Mouse (Mus musculus): ENCODE results near the gene Mgat3. TPM values are rescaled to one million over a fixed set of nuclear protein-coding genes. Genes with fewer than 3 reads are reported as not detected.

Gene Mgat3
- total and polyA plus RNA-seq, 3 experiments, result 2.3 to 4.9 (median 3.5) TPM

DNA sequence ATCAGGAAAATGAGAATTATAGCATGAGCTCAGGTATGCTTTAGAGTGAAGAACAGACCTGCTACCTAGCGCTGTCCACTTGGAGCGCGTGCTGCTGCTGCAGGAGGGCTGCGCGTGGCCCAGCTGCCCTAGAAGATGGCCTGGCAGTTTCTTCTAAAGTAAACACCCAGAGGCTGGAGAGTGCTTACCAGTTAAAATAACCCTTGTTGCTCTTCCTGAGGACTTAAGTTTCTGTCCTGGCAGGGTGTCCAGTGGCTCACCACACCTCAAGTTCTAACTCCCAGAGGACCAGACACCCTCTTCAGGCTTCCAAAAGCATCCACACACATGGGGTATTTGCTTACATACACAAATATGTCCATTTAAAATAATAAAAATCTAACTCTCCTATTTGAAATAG lies 28.1 kb upstream of the Mgat3 start:
- 92% methylated on average over 5 of the region's 5 CpGs for WGBS
- H3K4me3 ChIP-seq, result no peak overlapping the region
- intact Hi-C loops (cut with DNase I), result no loop called here
- peaks cover 8% of the 10 kb centered on the region for H3K4me1 ChIP-seq (ENCODE audit: control insufficient read depth, insufficient read depth, low read length)
- peaks cover under 1% of the 10 kb centered on the region; the same call in 1 of the 2 replicates for H3K36me3 ChIP-seq (ENCODE audit: control insufficient read depth, insufficient read depth, low read length)
- H3K79me2 ChIP-seq (replicated peaks; ENCODE audit: control insufficient read depth, insufficient read depth, low read length), result peaks cover 3% of the 10 kb centered on the region; the same call in 1 of the 2 replicates
- no peak overlapping the region for H3K9ac ChIP-seq (ENCODE audit: low read depth, low read length)
- no peak overlapping the region for H3K27ac ChIP-seq
- no peaks in the 10 kb centered on the region for H3K27me3 ChIP-seq (ENCODE audit: control insufficient read depth, insufficient read depth, low read length)
- no peak for DNase-seq
- no peak for TF ChIP-seq CTCF (IDR thresholded peaks at IDR 0.05)
- TF ChIP-seq EP300 (IDR thresholded peaks at IDR 0.05; ENCODE audit: insufficient read depth, low read depth, low read length), result no peak
- TF ChIP-seq POLR2A (IDR thresholded peaks at IDR 0.05; ENCODE audit: insufficient read depth, low read depth, low read length), result no peak

DNA sequence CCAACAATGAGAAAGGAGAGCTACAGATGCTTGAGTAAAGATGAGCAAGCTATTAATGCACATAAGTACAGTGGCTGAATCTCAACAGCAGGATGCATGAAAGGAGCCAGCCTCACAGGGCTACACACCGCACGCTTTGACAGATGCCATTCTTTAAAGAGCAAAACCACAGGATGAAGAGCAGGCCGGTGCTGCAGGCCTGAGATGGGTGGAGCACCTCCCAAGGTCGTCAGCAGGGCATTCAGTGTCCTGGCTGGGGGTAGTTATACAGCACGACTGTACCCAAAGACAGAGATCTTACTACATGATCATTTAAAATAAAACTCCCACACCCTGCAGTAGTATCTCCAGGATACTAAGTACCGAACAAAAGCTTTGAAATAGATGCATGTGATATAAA lies 27.4 kb upstream of the Mgat3 start:
- no peaks in the 10 kb centered on the region for H3K27me3 ChIP-seq (ENCODE audit: control insufficient read depth, insufficient read depth, low read length)
- peaks cover 3% of the 10 kb centered on the region; the same call in 1 of the 2 replicates for H3K79me2 ChIP-seq (replicated peaks; ENCODE audit: control insufficient read depth, insufficient read depth, low read length)
- H3K27ac ChIP-seq, result no peak overlapping the region
- peaks cover 8% of the 10 kb centered on the region for H3K4me1 ChIP-seq (ENCODE audit: control insufficient read depth, insufficient read depth, low read length)
- H3K9ac ChIP-seq (ENCODE audit: low read depth, low read length), result no peak overlapping the region
- no peak for TF ChIP-seq CTCF (IDR thresholded peaks at IDR 0.05)
- no peak for TF ChIP-seq POLR2A (IDR thresholded peaks at IDR 0.05; ENCODE audit: insufficient read depth, low read depth, low read length)
- no peak for TF ChIP-seq EP300 (IDR thresholded peaks at IDR 0.05; ENCODE audit: insufficient read depth, low read depth, low read length)
- WGBS, result 42% methylated on average over 6 of the region's 6 CpGs
- no peak for DNase-seq
- intact Hi-C loops (cut with DNase I), result no loop called here
- H3K4me3 ChIP-seq, result no peak overlapping the region
- no peaks in the 10 kb centered on the region for H3K36me3 ChIP-seq (ENCODE audit: control insufficient read depth, insufficient read depth, low read length)

DNA sequence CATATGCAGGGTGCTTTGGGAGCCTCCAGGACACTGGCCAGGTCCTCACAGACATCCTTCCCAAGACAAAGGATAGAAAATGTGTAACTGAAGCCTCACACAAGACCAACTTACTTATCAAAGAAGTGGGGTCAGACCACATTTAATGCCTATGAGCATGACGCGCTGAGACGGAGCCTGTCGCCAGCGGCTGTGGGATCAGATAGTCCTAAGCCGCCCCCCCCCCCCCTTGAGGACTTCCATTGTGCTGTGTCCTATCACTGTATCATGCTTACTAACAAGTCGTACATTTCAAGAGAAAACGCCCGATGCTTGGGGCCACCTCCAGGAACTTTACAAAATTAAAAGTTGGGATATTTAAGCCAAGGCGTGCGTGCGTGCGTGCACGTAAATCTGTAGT lies 26.4 kb upstream of the Mgat3 start:
- Histone ChIP-seq H3K4me1 (ENCODE audit: control insufficient read depth, insufficient read depth, low read length) (peaks cover 8% of the 10 kb centered on the region), H3K27me3 (ENCODE audit: control insufficient read depth, insufficient read depth, low read length) (no peaks in the 10 kb centered on the region), H3K36me3 (ENCODE audit: control insufficient read depth, insufficient read depth, low read length) (no peaks in the 10 kb centered on the region), H3K4me3 (no peak overlapping the region), H3K79me2 (replicated peaks; ENCODE audit: control insufficient read depth, insufficient read depth, low read length) (peaks cover 3% of the 10 kb centered on the region; the same call in 1 of the 2 replicates), H3K9ac (ENCODE audit: low read depth, low read length) (no peak overlapping the region), H3K27ac (no peak overlapping the region)
- no peak for DNase-seq
- intact Hi-C loops (cut with DNase I), result no loop called here
- 84% methylated on average over 14 of the region's 14 CpGs for WGBS
- no peak for TF ChIP-seq EP300 (IDR thresholded peaks at IDR 0.05; ENCODE audit: insufficient read depth, low read depth, low read length)
- TF ChIP-seq POLR2A (IDR thresholded peaks at IDR 0.05; ENCODE audit: insufficient read depth, low read depth, low read length), result no peak
- no peak for TF ChIP-seq CTCF (IDR thresholded peaks at IDR 0.05)

DNA sequence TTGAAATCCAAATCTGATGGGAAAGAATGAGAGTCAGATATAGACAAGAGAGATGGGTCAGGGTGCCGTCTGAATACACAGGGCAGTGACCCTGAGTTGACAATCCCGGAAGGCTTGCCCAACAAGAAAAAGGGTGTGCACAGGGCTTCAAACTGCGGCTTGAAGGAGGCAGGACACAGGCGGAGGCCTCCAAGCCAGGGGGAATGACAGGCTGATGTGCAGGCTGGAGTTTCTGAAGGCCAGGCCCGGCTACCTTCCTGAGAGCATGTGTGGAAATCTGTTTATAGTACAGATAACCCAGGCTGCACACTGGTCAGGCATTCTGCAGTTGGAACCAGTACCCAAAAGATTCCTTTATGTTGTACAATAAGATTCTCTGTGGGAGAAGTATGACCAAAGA lies 26.0 kb upstream of the Mgat3 start:
- no peak for DNase-seq
- Histone ChIP-seq H3K9ac (ENCODE audit: low read depth, low read length) (no peak overlapping the region), H3K27me3 (ENCODE audit: control insufficient read depth, insufficient read depth, low read length) (no peaks in the 10 kb centered on the region), H3K27ac (no peak overlapping the region; the same call in 1 of the 2 replicates), H3K4me3 (no peak overlapping the region), H3K36me3 (ENCODE audit: control insufficient read depth, insufficient read depth, low read length) (no peaks in the 10 kb centered on the region), H3K79me2 (replicated peaks; ENCODE audit: control insufficient read depth, insufficient read depth, low read length) (peaks cover 3% of the 10 kb centered on the region; the same call in 1 of the 2 replicates), H3K4me1 (ENCODE audit: control insufficient read depth, insufficient read depth, low read length) (peaks cover 8% of the 10 kb centered on the region)
- WGBS, result 39% methylated on average over 5 of the region's 5 CpGs
- no peak for TF ChIP-seq EP300 (IDR thresholded peaks at IDR 0.05; ENCODE audit: insufficient read depth, low read depth, low read length)
- TF ChIP-seq CTCF (IDR thresholded peaks at IDR 0.05), result no peak
- no peak for TF ChIP-seq POLR2A (IDR thresholded peaks at IDR 0.05; ENCODE audit: insufficient read depth, low read depth, low read length)
- intact Hi-C loops (cut with DNase I), result no loop called here

DNA sequence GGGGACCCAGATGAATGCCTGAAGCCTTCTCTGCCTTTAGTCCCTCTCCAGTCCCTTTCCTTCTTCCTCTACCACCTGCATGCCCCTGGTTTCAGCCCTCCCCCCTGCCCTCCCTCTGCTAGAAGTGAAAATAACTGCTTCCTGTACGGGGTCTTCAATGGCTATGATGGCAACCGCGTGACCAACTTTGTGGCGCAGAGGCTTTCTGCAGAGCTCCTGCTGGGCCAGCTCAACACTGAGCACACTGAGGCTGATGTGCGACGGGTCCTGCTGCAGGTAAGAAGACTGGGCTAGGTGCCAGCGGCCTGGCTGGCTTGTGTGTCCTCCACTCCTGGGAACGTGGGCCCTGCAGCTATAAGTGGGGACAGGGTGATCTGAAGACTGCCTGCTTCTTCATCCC lies 25.0 kb upstream of the Mgat3 start:
- H3K9ac ChIP-seq (ENCODE audit: low read depth, low read length), result no peak overlapping the region
- peak overlapping the region; percentile 5; the same call in 1 of the 2 replicates for H3K27ac ChIP-seq
- 73% methylated on average over 8 of the region's 8 CpGs for WGBS
- no peak overlapping the region for H3K4me3 ChIP-seq
- no peaks in the 10 kb centered on the region for H3K79me2 ChIP-seq (replicated peaks; ENCODE audit: control insufficient read depth, insufficient read depth, low read length)
- no peaks in the 10 kb centered on the region for H3K36me3 ChIP-seq (ENCODE audit: control insufficient read depth, insufficient read depth, low read length)
- TF ChIP-seq CTCF (IDR thresholded peaks at IDR 0.05) (no peak), POLR2A (IDR thresholded peaks at IDR 0.05; ENCODE audit: insufficient read depth, low read depth, low read length) (no peak), EP300 (IDR thresholded peaks at IDR 0.05; ENCODE audit: insufficient read depth, low read depth, low read length) (no peak)
- no peaks in the 10 kb centered on the region for H3K27me3 ChIP-seq (ENCODE audit: control insufficient read depth, insufficient read depth, low read length)
- no peak for DNase-seq
- H3K4me1 ChIP-seq (ENCODE audit: control insufficient read depth, insufficient read depth, low read length), result peaks cover 8% of the 10 kb centered on the region
- intact Hi-C loops (cut with DNase I), result no loop called here

DNA sequence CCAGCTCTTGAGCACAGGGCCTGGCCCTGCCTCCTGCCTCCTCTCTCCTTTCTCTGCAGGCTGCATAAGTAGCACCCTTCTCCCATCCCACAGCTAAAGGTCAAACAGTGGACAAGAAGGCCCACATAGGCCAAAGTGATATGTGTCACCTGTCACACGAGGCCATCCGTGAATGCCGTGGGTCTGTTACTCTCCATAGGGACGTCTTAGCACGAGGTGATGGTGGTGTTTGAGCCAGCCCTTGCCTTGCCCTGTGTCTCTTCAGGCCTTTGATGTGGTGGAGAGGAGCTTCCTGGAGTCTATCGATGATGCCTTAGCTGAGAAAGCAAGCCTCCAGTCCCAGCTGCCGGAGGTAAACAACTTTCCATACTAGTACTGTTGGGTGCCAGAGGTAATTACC lies 24.0 kb upstream of the Mgat3 start:
- intact Hi-C loops (cut with DNase I), result no loop called here
- H3K27ac ChIP-seq, result no peak overlapping the region
- H3K4me3 ChIP-seq, result no peak overlapping the region
- WGBS, result 86% methylated on average over 7 of the region's 7 CpGs
- no peak for DNase-seq
- H3K79me2 ChIP-seq (replicated peaks; ENCODE audit: control insufficient read depth, insufficient read depth, low read length), result no peaks in the 10 kb centered on the region
- H3K27me3 ChIP-seq (ENCODE audit: control insufficient read depth, insufficient read depth, low read length), result no peaks in the 10 kb centered on the region
- no peak overlapping the region for H3K9ac ChIP-seq (ENCODE audit: low read depth, low read length)
- no peaks in the 10 kb centered on the region for H3K36me3 ChIP-seq (ENCODE audit: control insufficient read depth, insufficient read depth, low read length)
- peaks cover 8% of the 10 kb centered on the region for H3K4me1 ChIP-seq (ENCODE audit: control insufficient read depth, insufficient read depth, low read length)
- TF ChIP-seq CTCF (IDR thresholded peaks at IDR 0.05) (no peak), POLR2A (IDR thresholded peaks at IDR 0.05; ENCODE audit: insufficient read depth, low read depth, low read length) (no peak), EP300 (IDR thresholded peaks at IDR 0.05; ENCODE audit: insufficient read depth, low read depth, low read length) (no peak)
